Mouse (Mus musculus) forebrain, embryonic 10.5 days (tissue): Measurements from ENCODE around the gene Heatr5b. TPM values are rescaled to one million over a fixed set of nuclear protein-coding genes. Genes with fewer than 3 reads are reported as not detected.

Source experiments
- DNase-seq: peaks from one replicate; pipeline ENCODE4 v3.0.0-alpha.2; 2017; ENCODE audit warnings: low spot score; ENCODE audit errors: extremely low spot score
- H3K27ac ChIP-seq: fragments of 300-500 bp; sonication (generic); 2 replicates; pipeline ENCODE4 v1.5.1; 2016; ENCODE audit warnings: mild to moderate bottlenecking
- H3K27me3 ChIP-seq: fragments of 300-500 bp; sonication (generic); 2 replicates; pipeline ENCODE4 v1.6.1; 2016; ENCODE audit warnings: mild to moderate bottlenecking; ENCODE audit not compliant: poor library complexity, severe bottlenecking
- H3K36me3 ChIP-seq: fragments of 300-500 bp; sonication (generic); replicated peaks from 2 replicates; pipeline ENCODE4 v1.6.1; 2016; ENCODE audit warnings: mild to moderate bottlenecking, moderate library complexity
- H3K4me1 ChIP-seq: fragments of 300-500 bp; sonication (generic); 2 replicates; pipeline ENCODE4 v1.6.1; 2016
- H3K4me3 ChIP-seq: fragments of 300-500 bp; sonication (generic); 2 replicates; pipeline ENCODE4 v1.5.1; 2016; ENCODE audit warnings: mild to moderate bottlenecking, moderate library complexity
- H3K9me3 ChIP-seq: fragments of 300-500 bp; sonication (generic); 2 replicates; pipeline ENCODE4 v1.6.1; 2016; ENCODE audit warnings: mild to moderate bottlenecking, moderate library complexity
- WGBS: fragments of 180-500 bp; shearing (Covaris S2); methylation state at CpG from one replicate; pipeline ENCODE4 v1.1.7; 2016; 5-methylcytosine and 5-hydroxymethylcytosine counted together
- polyA plus RNA-seq: library from polyadenylated mRNA; unstranded; fragments of >200 nt; fragmentation: Nextera tagmentation; extraction: Ambion mirVana; gene quantifications from 2 replicates; pipeline ENCODE4 v1.2.1, GENCODE M21; 2016

Gene Heatr5b
- polyA plus RNA-seq, 1 experiment from 2014 or later = 13.6 TPM

GRCm38 (mm10) chr17:78752938-78753655, 82.1 kb downstream of the Heatr5b start:
- no peak for DNase-seq
- H3K27me3 ChIP-seq = no peaks in the 10 kb centered on the region
- WGBS = 63% methylated on average over 17 of the region's 17 CpGs
- H3K27ac ChIP-seq = no peak overlapping the region
- H3K9me3 ChIP-seq = no peaks in the 10 kb centered on the region
- no peak overlapping the region for H3K4me3 ChIP-seq
- peaks cover 27% of the 10 kb centered on the region for H3K36me3 ChIP-seq
- H3K4me1 ChIP-seq = peaks cover 15% of the 10 kb centered on the region

GRCm38 (mm10) chr17:78752064-78752463, 83.1 kb downstream of the Heatr5b start:
- H3K36me3 ChIP-seq = peaks cover 21% of the 10 kb centered on the region
- 48% methylated on average over 10 of the region's 10 CpGs for WGBS
- DNase-seq = no peak

GRCm38 (mm10) chr17:78748440-78748839, 86.7 kb downstream of the Heatr5b start:
- no peak for DNase-seq
- H3K27ac ChIP-seq = no peak overlapping the region
- H3K4me1 ChIP-seq = peaks cover 19% of the 10 kb centered on the region
- H3K9me3 ChIP-seq = no peaks in the 10 kb centered on the region
- H3K4me3 ChIP-seq = no peak overlapping the region
- 89% methylated on average over 9 of the region's 9 CpGs for WGBS
- H3K36me3 ChIP-seq = peaks cover 8% of the 10 kb centered on the region; the same call in 1 of the 2 replicates
- no peaks in the 10 kb centered on the region for H3K27me3 ChIP-seq

More at GRCm38 (mm10) chr17:78752064-78752463, 83.1 kb downstream of the Heatr5b start:
- Histone ChIP-seq H3K27me3 (no peaks in the 10 kb centered on the region), H3K4me3 (no peak overlapping the region), H3K4me1 (peaks cover 15% of the 10 kb centered on the region), H3K9me3 (no peaks in the 10 kb centered on the region), H3K27ac (no peak overlapping the region)

- no peaks in the 10 kb centered on the region for H3K36me3 ChIP-seq
- DNase-seq = no peak
- no peak overlapping the region for H3K27ac ChIP-seq
- H3K4me1 ChIP-seq = peaks cover 27% of the 10 kb centered on the region
- no peaks in the 10 kb centered on the region for H3K9me3 ChIP-seq
- 47% methylated on average over 1 of the region's 1 CpGs for WGBS
- no peak overlapping the region for H3K4me3 ChIP-seq
- H3K27me3 ChIP-seq = no peaks in the 10 kb centered on the region
Measured at GRCm38 (mm10) chr17:78738416-78738815, 96.7 kb downstream of the Heatr5b start.

- no peaks in the 10 kb centered on the region for H3K36me3 ChIP-seq
- no peaks in the 10 kb centered on the region for H3K27me3 ChIP-seq
- WGBS = 38% methylated on average over 2 of the region's 2 CpGs
- H3K27ac ChIP-seq = no peak overlapping the region
- H3K4me3 ChIP-seq = no peak overlapping the region
- peaks cover 28% of the 10 kb centered on the region for H3K4me1 ChIP-seq
- DNase-seq = no peak
- H3K9me3 ChIP-seq = no peaks in the 10 kb centered on the region
Measured at GRCm38 (mm10) chr17:78737771-78738170, 97.4 kb downstream of the Heatr5b start.

GRCm38 (mm10) chr17:78737096-78737495, 98.1 kb downstream of the Heatr5b start, which contains the start of gene Strn:
TSS of gene Strn (minus strand) at chr17:78737196.
- WGBS = 45% methylated on average over 4 of the region's 4 CpGs
- H3K9me3 ChIP-seq = no peaks in the 10 kb centered on the region
- no peak for DNase-seq

GRCm38 (mm10) chr17:78736473-78736988, 98.6 kb downstream of the Heatr5b start:
- H3K36me3 ChIP-seq = 0 out of 2 replicates have a peak, but pooled peaks cover 5% of the 10 kb centered on the region
- 0% methylated on average over 60 of the region's 60 CpGs for WGBS
- peaks cover 33% of the 10 kb centered on the region for H3K4me1 ChIP-seq
- DNase-seq = peak; percentile 98
- H3K27me3 ChIP-seq = no peaks in the 10 kb centered on the region
- H3K27ac ChIP-seq = peak overlapping the region; percentile 96
- H3K9me3 ChIP-seq = no peaks in the 10 kb centered on the region
- peak overlapping the region; percentile 90 for H3K4me3 ChIP-seq

More at GRCm38 (mm10) chr17:78737096-78737495, 98.1 kb downstream of the Heatr5b start, which contains the start of gene Strn:
- H3K27ac ChIP-seq = peak within 1 kb of the TSS; percentile 96
- no peaks in the 10 kb centered on the region for H3K27me3 ChIP-seq
- H3K4me1 ChIP-seq = peaks cover 33% of the 10 kb centered on the region
- H3K4me3 ChIP-seq = peak within 1 kb of the TSS; percentile 90
- H3K36me3 ChIP-seq = 0 out of 2 replicates have a peak, but pooled peaks cover 5% of the 10 kb centered on the region

GRCm38 (mm10) chr17:78735731-78736472, 99.3 kb downstream of the Heatr5b start:
- no peaks in the 10 kb centered on the region for H3K9me3 ChIP-seq
- peak overlapping the region; percentile 90 for H3K4me3 ChIP-seq
- H3K27ac ChIP-seq = peak overlapping the region; percentile 96
- 1% methylated on average over 24 of the region's 39 CpGs for WGBS
- no peaks in the 10 kb centered on the region for H3K27me3 ChIP-seq
- 0 out of 2 replicates have a peak, but pooled peaks cover 5% of the 10 kb centered on the region for H3K36me3 ChIP-seq
- peaks cover 33% of the 10 kb centered on the region for H3K4me1 ChIP-seq
- DNase-seq = peak; percentile 21

GRCm38 (mm10) chr17:78734806-78735205, 100.4 kb downstream of the Heatr5b start:
- Histone ChIP-seq H3K27ac (no peak overlapping the region), H3K9me3 (no peaks in the 10 kb centered on the region), H3K36me3 (0 out of 2 replicates have a peak, but pooled peaks cover 5% of the 10 kb centered on the region), H3K27me3 (no peaks in the 10 kb centered on the region), H3K4me1 (peaks cover 36% of the 10 kb centered on the region), H3K4me3 (peak overlapping the region; percentile 90; the same call in 1 of the 2 replicates)
- WGBS = 78% methylated on average over 10 of the region's 10 CpGs
- no peak for DNase-seq

GRCm38 (mm10) chr17:78732056-78732455, 103.1 kb downstream of the Heatr5b start:
- H3K36me3 ChIP-seq = peaks cover 5% of the 10 kb centered on the region; the same call in 1 of the 2 replicates
- WGBS = 68% methylated on average over 1 of the region's 1 CpGs
- peaks cover 32% of the 10 kb centered on the region for H3K4me1 ChIP-seq
- H3K4me3 ChIP-seq = no peak overlapping the region
- no peak overlapping the region for H3K27ac ChIP-seq
- no peaks in the 10 kb centered on the region for H3K9me3 ChIP-seq
- DNase-seq = no peak
- H3K27me3 ChIP-seq = no peaks in the 10 kb centered on the region

- H3K36me3 ChIP-seq = peaks cover 4% of the 10 kb centered on the region; the same call in 1 of the 2 replicates
- H3K27ac ChIP-seq = no peak overlapping the region
- no peak for DNase-seq
- WGBS = 78% methylated on average over 14 of the region's 14 CpGs
- H3K4me1 ChIP-seq = 0 out of 2 replicates have a peak, but pooled peaks cover 8% of the 10 kb centered on the region
- H3K9me3 ChIP-seq = no peaks in the 10 kb centered on the region
- no peaks in the 10 kb centered on the region for H3K27me3 ChIP-seq
- H3K4me3 ChIP-seq = no peak overlapping the region
Measured at GRCm38 (mm10) chr17:78726746-78727449, 108.3 kb downstream of the Heatr5b start.

- no peaks in the 10 kb centered on the region for H3K9me3 ChIP-seq
- no peak overlapping the region for H3K4me3 ChIP-seq
- peaks cover 4% of the 10 kb centered on the region; the same call in 1 of the 2 replicates for H3K36me3 ChIP-seq
- no peak overlapping the region for H3K27ac ChIP-seq
- WGBS = 83% methylated on average over 6 of the region's 6 CpGs
- no peak for DNase-seq
- 0 out of 2 replicates have a peak, but pooled peaks cover 4% of the 10 kb centered on the region for H3K4me1 ChIP-seq
- H3K27me3 ChIP-seq = no peaks in the 10 kb centered on the region
Measured at GRCm38 (mm10) chr17:78724461-78725055, 110.6 kb downstream of the Heatr5b start.
